Mouse (Mus musculus): ENCODE results near the gene Ptafr. TPM values are rescaled to one million over a fixed set of nuclear protein-coding genes. Genes with fewer than 3 reads are reported as not detected.
"Not testable (repeated sequence)": the region's sequence is repeated elsewhere in the genome, so short reads cannot be mapped to it uniquely, and the experiment has no call there.

Ptafr gene
- polyA plus RNA-seq, 1 experiment from 2014 or later = 0.74 TPM

GRCm38 (mm10) chr4:132532496-132532895 lies 31.4 kb upstream of the Ptafr start:
- 0 out of 2 replicates have a peak, but pooled peaks have one; percentile 11 for ATAC-seq (ENCODE audit: insufficient number of reproducible peaks, insufficient read depth, low FRiP score, low TSS enrichment, low read depth)
- H3K36me3 ChIP-seq = peaks cover 24% of the 10 kb centered on the region

GRCm38 (mm10) chr4:132532981-132533916 lies 30.6 kb upstream of the Ptafr start, which contains the start of gene Atpif1:
Gene Atpif1, minus strand, starts transcription at chr4:132533659.
- Histone ChIP-seq H3K9ac (peak within 1 kb of the TSS; percentile 91), H3K9me3 (no peaks in the 10 kb centered on the region), H3K4me1 (peaks cover 34% of the 10 kb centered on the region), H3K4me2 (peak within 1 kb of the TSS; percentile 78), H3K36me3 (peaks cover 26% of the 10 kb centered on the region), H3K4me3 (peak within 1 kb of the TSS; percentile 84), H3K27me3 (no peaks in the 10 kb centered on the region), H3K27ac (peak within 1 kb of the TSS; percentile 97)
- under 1% methylated on average over 63 of the region's 63 CpGs for WGBS
- peak; percentile 74 for ATAC-seq (ENCODE audit: insufficient number of reproducible peaks, insufficient read depth, low FRiP score, low TSS enrichment, low read depth)

More at GRCm38 (mm10) chr4:132532496-132532895, 31.4 kb upstream of the Ptafr start:
- WGBS = 22% methylated on average over 5 of the region's 5 CpGs
- H3K27ac ChIP-seq = peak overlapping the region; percentile 97
- no peaks in the 10 kb centered on the region for H3K9me3 ChIP-seq
- no peaks in the 10 kb centered on the region for H3K27me3 ChIP-seq
- H3K4me1 ChIP-seq = peaks cover 34% of the 10 kb centered on the region
- peak overlapping the region; percentile 84 for H3K4me3 ChIP-seq
- H3K9ac ChIP-seq = peak overlapping the region; percentile 91
- peak overlapping the region; percentile 78 for H3K4me2 ChIP-seq

- H3K27me3 ChIP-seq = no peaks in the 10 kb centered on the region
- no peaks in the 10 kb centered on the region for H3K9me3 ChIP-seq
- peak within 1 kb of the TSS; percentile 100 for H3K4me3 ChIP-seq
- WGBS = under 1% methylated on average over 60 of the region's 60 CpGs
- ATAC-seq (ENCODE audit: insufficient number of reproducible peaks, insufficient read depth, low FRiP score, low TSS enrichment, low read depth) = peak; percentile 71
- H3K9ac ChIP-seq = peak within 1 kb of the TSS; percentile 98
- H3K36me3 ChIP-seq = peaks cover 32% of the 10 kb centered on the region
- peak within 1 kb of the TSS; percentile 80 for H3K27ac ChIP-seq
- H3K4me2 ChIP-seq = peak within 1 kb of the TSS; percentile 86
- H3K4me1 ChIP-seq = peaks cover 34% of the 10 kb centered on the region
Measured at GRCm38 (mm10) chr4:132535406-132536121, 28.3 kb upstream of the Ptafr start, which contains the start of gene Dnajc8. Gene Dnajc8, plus strand, starts transcription at chr4:132535550.

- no peak overlapping the region for H3K4me3 ChIP-seq
- H3K4me2 ChIP-seq = no peak overlapping the region
- H3K27me3 ChIP-seq = no peaks in the 10 kb centered on the region
- no peak overlapping the region for H3K9ac ChIP-seq
- 91% methylated on average over 5 of the region's 5 CpGs for WGBS
- peaks cover 18% of the 10 kb centered on the region for H3K4me1 ChIP-seq
- H3K36me3 ChIP-seq = peaks cover 57% of the 10 kb centered on the region
- no peaks in the 10 kb centered on the region for H3K9me3 ChIP-seq
- H3K27ac ChIP-seq = no peak overlapping the region
- ATAC-seq (ENCODE audit: insufficient number of reproducible peaks, insufficient read depth, low FRiP score, low TSS enrichment, low read depth) = no peak
Measured at GRCm38 (mm10) chr4:132539481-132539880, 24.4 kb upstream of the Ptafr start.

GRCm38 (mm10) chr4:132541413-132541812 lies 22.5 kb upstream of the Ptafr start:
- no peak overlapping the region for H3K4me3 ChIP-seq
- H3K4me2 ChIP-seq = no peak overlapping the region
- H3K9ac ChIP-seq = no peak overlapping the region
- WGBS = 86% methylated on average over 4 of the region's 4 CpGs
- H3K9me3 ChIP-seq = no peaks in the 10 kb centered on the region
- H3K4me1 ChIP-seq = peaks cover 11% of the 10 kb centered on the region
- no peak overlapping the region for H3K27ac ChIP-seq
- peaks cover 70% of the 10 kb centered on the region for H3K36me3 ChIP-seq
- no peaks in the 10 kb centered on the region for H3K27me3 ChIP-seq
- ATAC-seq (ENCODE audit: insufficient number of reproducible peaks, insufficient read depth, low FRiP score, low TSS enrichment, low read depth) = no peak

GRCm38 (mm10) chr4:132542724-132543123 lies 21.1 kb upstream of the Ptafr start:
- Histone ChIP-seq H3K27me3 (no peaks in the 10 kb centered on the region), H3K36me3 (peaks cover 84% of the 10 kb centered on the region), H3K9me3 (no peaks in the 10 kb centered on the region), H3K4me2 (no peak overlapping the region), H3K4me1 (no peaks in the 10 kb centered on the region), H3K4me3 (no peak overlapping the region), H3K9ac (no peak overlapping the region), H3K27ac (no peak overlapping the region)
- no peak for ATAC-seq (ENCODE audit: insufficient number of reproducible peaks, insufficient read depth, low FRiP score, low TSS enrichment, low read depth)
- WGBS = 50% methylated on average over 1 of the region's 1 CpGs

GRCm38 (mm10) chr4:132545851-132546250 lies 18.0 kb upstream of the Ptafr start:
- Histone ChIP-seq H3K4me3 (no peak overlapping the region), H3K27me3 (no peaks in the 10 kb centered on the region), H3K4me1 (no peaks in the 10 kb centered on the region), H3K4me2 (no peak overlapping the region), H3K36me3 (peaks cover 89% of the 10 kb centered on the region), H3K9me3 (no peaks in the 10 kb centered on the region), H3K9ac (no peak overlapping the region), H3K27ac (no peak overlapping the region)
- no peak for ATAC-seq (ENCODE audit: insufficient number of reproducible peaks, insufficient read depth, low FRiP score, low TSS enrichment, low read depth)
- WGBS = 38% methylated on average over 8 of the region's 8 CpGs

GRCm38 (mm10) chr4:132554221-132554620 lies 9.6 kb upstream of the Ptafr start:
- H3K36me3 ChIP-seq = peaks cover 52% of the 10 kb centered on the region
- H3K27me3 ChIP-seq = no peaks in the 10 kb centered on the region
- H3K4me3 ChIP-seq = no peak overlapping the region
- no peak for ATAC-seq (ENCODE audit: insufficient number of reproducible peaks, insufficient read depth, low FRiP score, low TSS enrichment, low read depth)
- H3K9ac ChIP-seq = no peak overlapping the region
- no peaks in the 10 kb centered on the region for H3K9me3 ChIP-seq
- H3K4me1 ChIP-seq = no peaks in the 10 kb centered on the region
- WGBS = 76% methylated on average over 5 of the region's 5 CpGs
- H3K4me2 ChIP-seq = no peak overlapping the region
- H3K27ac ChIP-seq = no peak overlapping the region

GRCm38 (mm10) chr4:132554653-132555052 lies 9.2 kb upstream of the Ptafr start:
- 85% methylated on average over 8 of the region's 8 CpGs for WGBS
- Histone ChIP-seq H3K9me3 (no peaks in the 10 kb centered on the region), H3K27ac (no peak overlapping the region), H3K27me3 (no peaks in the 10 kb centered on the region), H3K36me3 (peaks cover 47% of the 10 kb centered on the region), H3K4me2 (no peak overlapping the region), H3K9ac (no peak overlapping the region), H3K4me3 (no peak overlapping the region), H3K4me1 (no peaks in the 10 kb centered on the region)
- no peak for ATAC-seq (ENCODE audit: insufficient number of reproducible peaks, insufficient read depth, low FRiP score, low TSS enrichment, low read depth)

DNA sequence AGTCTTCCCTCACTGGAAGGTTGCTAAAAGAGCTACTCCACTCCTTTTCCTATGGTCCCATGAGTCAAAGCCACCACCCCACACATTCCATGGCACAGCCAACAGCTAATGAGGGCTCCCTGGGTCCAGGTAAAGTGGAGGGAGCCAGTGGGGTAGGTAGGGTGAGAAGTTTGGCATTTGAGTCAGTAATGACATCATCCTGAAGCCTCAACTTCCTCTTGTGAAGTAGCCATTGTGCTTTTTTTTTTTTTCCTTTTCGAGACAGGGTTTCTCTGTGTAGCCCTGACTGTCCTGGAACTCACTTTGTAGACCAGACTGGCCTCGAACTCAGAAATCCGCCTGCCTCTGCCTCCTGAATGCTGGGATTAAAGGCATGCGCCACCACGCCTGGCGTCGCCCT lies 8.3 kb upstream of the Ptafr start:
- not testable (repeated sequence) for H3K27ac ChIP-seq; H3K4me1 ChIP-seq; H3K9ac ChIP-seq; H3K9me3 ChIP-seq; H3K4me3 ChIP-seq; H3K27me3 ChIP-seq; ATAC-seq (ENCODE audit: insufficient number of reproducible peaks, insufficient read depth, low FRiP score, low TSS enrichment, low read depth); H3K4me2 ChIP-seq
- peaks cover 39% of the 10 kb centered on the region for H3K36me3 ChIP-seq
- 87% methylated on average over 7 of the region's 7 CpGs for WGBS

GRCm38 (mm10) chr4:132563261-132563660 lies 606 bp upstream of the Ptafr start:
- Histone ChIP-seq H3K4me3 (no peak overlapping the region), H3K36me3 (no peaks in the 10 kb centered on the region), H3K27me3 (no peaks in the 10 kb centered on the region), H3K4me1 (no peaks in the 10 kb centered on the region), H3K9me3 (no peaks in the 10 kb centered on the region), H3K27ac (no peak overlapping the region), H3K9ac (no peak overlapping the region), H3K4me2 (no peak overlapping the region)
- WGBS = 74% methylated on average over 3 of the region's 3 CpGs
- ATAC-seq (ENCODE audit: insufficient number of reproducible peaks, insufficient read depth, low FRiP score, low TSS enrichment, low read depth) = no peak
